Mouse (Mus musculus): ENCODE measurements around the gene Ak9. TPM values are rescaled to one million over a fixed set of nuclear protein-coding genes. Genes with fewer than 3 reads are reported as not detected.

The Ak9 gene
- polyA plus RNA-seq, 1 experiment from 2014 or later = 0.14 TPM

GRCm38 (mm10) chr10:41452791-41453190 lies 149.0 kb downstream of the Ak9 start:
- no peak overlapping the region for H3K9ac ChIP-seq (replicated peaks; ENCODE audit: low read depth, low read length)
- H3K4me1 ChIP-seq (replicated peaks; ENCODE audit: control insufficient read depth, insufficient read depth, low read length) = peaks cover 31% of the 10 kb centered on the region
- no peak overlapping the region for H3K4me3 ChIP-seq (replicated peaks; ENCODE audit: low read length)
- no peak for ATAC-seq
- H3K36me3 ChIP-seq (ENCODE audit: control insufficient read depth, insufficient read depth) = peaks cover 5% of the 10 kb centered on the region; the same call in 1 of the 2 replicates
- no peaks in the 10 kb centered on the region for H3K9me3 ChIP-seq (ENCODE audit: control insufficient read depth, low read length)
- H3K27ac ChIP-seq (ENCODE audit: low read length) = no peak overlapping the region
- 93% methylated on average over 3 of the region's 3 CpGs for WGBS
- no peak overlapping the region for H3K4me2 ChIP-seq (ENCODE audit: low read length)
- no peaks in the 10 kb centered on the region for H3K27me3 ChIP-seq (replicated peaks; ENCODE audit: control insufficient read depth, insufficient read depth, low read length)

GRCm38 (mm10) chr10:41459990-41460389 lies 156.2 kb downstream of the Ak9 start:
- H3K27me3 ChIP-seq (replicated peaks; ENCODE audit: control insufficient read depth, insufficient read depth, low read length) = no peaks in the 10 kb centered on the region
- no peak overlapping the region for H3K9ac ChIP-seq (replicated peaks; ENCODE audit: low read depth, low read length)
- H3K36me3 ChIP-seq (ENCODE audit: control insufficient read depth, insufficient read depth) = peaks cover 14% of the 10 kb centered on the region
- H3K4me1 ChIP-seq (replicated peaks; ENCODE audit: control insufficient read depth, insufficient read depth, low read length) = peaks cover 5% of the 10 kb centered on the region; the same call in 1 of the 2 replicates
- H3K4me3 ChIP-seq (replicated peaks; ENCODE audit: low read length) = no peak overlapping the region
- 80% methylated on average over 4 of the region's 4 CpGs for WGBS
- no peak overlapping the region for H3K27ac ChIP-seq (ENCODE audit: low read length)
- no peaks in the 10 kb centered on the region for H3K9me3 ChIP-seq (ENCODE audit: control insufficient read depth, low read length)
- no peak for ATAC-seq
- no peak overlapping the region for H3K4me2 ChIP-seq (ENCODE audit: low read length)

GRCm38 (mm10) chr10:41460501-41460900 lies 156.7 kb downstream of the Ak9 start:
- H3K9ac ChIP-seq (replicated peaks; ENCODE audit: low read depth, low read length) = no peak overlapping the region
- no peaks in the 10 kb centered on the region for H3K27me3 ChIP-seq (replicated peaks; ENCODE audit: control insufficient read depth, insufficient read depth, low read length)
- H3K4me2 ChIP-seq (ENCODE audit: low read length) = no peak overlapping the region
- H3K27ac ChIP-seq (ENCODE audit: low read length) = no peak overlapping the region
- no peak for ATAC-seq
- WGBS = 35% methylated on average over 2 of the region's 2 CpGs
- no peaks in the 10 kb centered on the region for H3K9me3 ChIP-seq (ENCODE audit: control insufficient read depth, low read length)
- no peak overlapping the region for H3K4me3 ChIP-seq (replicated peaks; ENCODE audit: low read length)
- peaks cover 16% of the 10 kb centered on the region for H3K36me3 ChIP-seq (ENCODE audit: control insufficient read depth, insufficient read depth)
- peaks cover 5% of the 10 kb centered on the region; the same call in 1 of the 2 replicates for H3K4me1 ChIP-seq (replicated peaks; ENCODE audit: control insufficient read depth, insufficient read depth, low read length)

- peaks cover 5% of the 10 kb centered on the region; the same call in 1 of the 2 replicates for H3K4me1 ChIP-seq (replicated peaks; ENCODE audit: control insufficient read depth, insufficient read depth, low read length)
- H3K4me2 ChIP-seq (ENCODE audit: low read length) = no peak overlapping the region
- ATAC-seq = no peak
- no peak overlapping the region for H3K4me3 ChIP-seq (replicated peaks; ENCODE audit: low read length)
- H3K27ac ChIP-seq (ENCODE audit: low read length) = no peak overlapping the region
- no peak overlapping the region for H3K9ac ChIP-seq (replicated peaks; ENCODE audit: low read depth, low read length)
- no peaks in the 10 kb centered on the region for H3K27me3 ChIP-seq (replicated peaks; ENCODE audit: control insufficient read depth, insufficient read depth, low read length)
- H3K9me3 ChIP-seq (ENCODE audit: control insufficient read depth, low read length) = no peaks in the 10 kb centered on the region
- WGBS = 93% methylated on average over 3 of the region's 3 CpGs
- H3K36me3 ChIP-seq (ENCODE audit: control insufficient read depth, insufficient read depth) = peaks cover 17% of the 10 kb centered on the region
Observed at GRCm38 (mm10) chr10:41461057-41461722, 157.4 kb downstream of the Ak9 start.

- Histone ChIP-seq H3K36me3 (ENCODE audit: control insufficient read depth, insufficient read depth) (peaks cover 13% of the 10 kb centered on the region), H3K4me1 (replicated peaks; ENCODE audit: control insufficient read depth, insufficient read depth, low read length) (peaks cover 5% of the 10 kb centered on the region; the same call in 1 of the 2 replicates), H3K9ac (replicated peaks; ENCODE audit: low read depth, low read length) (no peak overlapping the region), H3K4me3 (replicated peaks; ENCODE audit: low read length) (no peak overlapping the region), H3K9me3 (ENCODE audit: control insufficient read depth, low read length) (no peaks in the 10 kb centered on the region), H3K4me2 (ENCODE audit: low read length) (no peak overlapping the region), H3K27ac (ENCODE audit: low read length) (no peak overlapping the region), H3K27me3 (replicated peaks; ENCODE audit: control insufficient read depth, insufficient read depth, low read length) (no peaks in the 10 kb centered on the region)
- ATAC-seq = no peak
- 46% methylated on average over 15 of the region's 15 CpGs for WGBS
Observed at GRCm38 (mm10) chr10:41464401-41464955, 160.7 kb downstream of the Ak9 start.

GRCm38 (mm10) chr10:41467325-41467724 lies 163.5 kb downstream of the Ak9 start:
- Histone ChIP-seq H3K4me1 (replicated peaks; ENCODE audit: control insufficient read depth, insufficient read depth, low read length) (no peaks in the 10 kb centered on the region), H3K9me3 (ENCODE audit: control insufficient read depth, low read length) (no peaks in the 10 kb centered on the region), H3K36me3 (ENCODE audit: control insufficient read depth, insufficient read depth) (peaks cover 13% of the 10 kb centered on the region), H3K4me2 (ENCODE audit: low read length) (no peak overlapping the region), H3K27ac (ENCODE audit: low read length) (no peak overlapping the region), H3K4me3 (replicated peaks; ENCODE audit: low read length) (no peak overlapping the region), H3K9ac (replicated peaks; ENCODE audit: low read depth, low read length) (no peak overlapping the region), H3K27me3 (replicated peaks; ENCODE audit: control insufficient read depth, insufficient read depth, low read length) (no peaks in the 10 kb centered on the region)
- 42% methylated on average over 6 of the region's 6 CpGs for WGBS
- ATAC-seq = no peak

GRCm38 (mm10) chr10:41470693-41471092 lies 166.9 kb downstream of the Ak9 start:
- Histone ChIP-seq H3K36me3 (ENCODE audit: control insufficient read depth, insufficient read depth) (peaks cover 2% of the 10 kb centered on the region; the same call in 1 of the 2 replicates), H3K9me3 (ENCODE audit: control insufficient read depth, low read length) (no peaks in the 10 kb centered on the region), H3K4me1 (replicated peaks; ENCODE audit: control insufficient read depth, insufficient read depth, low read length) (peaks cover under 1% of the 10 kb centered on the region), H3K27ac (ENCODE audit: low read length) (no peak overlapping the region), H3K9ac (replicated peaks; ENCODE audit: low read depth, low read length) (no peak overlapping the region), H3K4me2 (ENCODE audit: low read length) (no peak overlapping the region), H3K27me3 (replicated peaks; ENCODE audit: control insufficient read depth, insufficient read depth, low read length) (no peaks in the 10 kb centered on the region), H3K4me3 (replicated peaks; ENCODE audit: low read length) (no peak overlapping the region)
- no peak for ATAC-seq
- WGBS = 92% methylated on average over 3 of the region's 3 CpGs

- Histone ChIP-seq H3K27ac (ENCODE audit: low read length) (no peak overlapping the region), H3K4me2 (ENCODE audit: low read length) (no peak overlapping the region), H3K27me3 (replicated peaks; ENCODE audit: control insufficient read depth, insufficient read depth, low read length) (no peaks in the 10 kb centered on the region), H3K9me3 (ENCODE audit: control insufficient read depth, low read length) (no peaks in the 10 kb centered on the region), H3K4me3 (replicated peaks; ENCODE audit: low read length) (no peak overlapping the region), H3K9ac (replicated peaks; ENCODE audit: low read depth, low read length) (no peak overlapping the region), H3K36me3 (ENCODE audit: control insufficient read depth, insufficient read depth) (no peaks in the 10 kb centered on the region), H3K4me1 (replicated peaks; ENCODE audit: control insufficient read depth, insufficient read depth, low read length) (peaks cover 10% of the 10 kb centered on the region)
- no peak for ATAC-seq
Observed at GRCm38 (mm10) chr10:41472534-41472933, 168.8 kb downstream of the Ak9 start.

- WGBS = 83% methylated on average over 5 of the region's 5 CpGs
Observed at GRCm38 (mm10) chr10:41472962-41473481, 169.2 kb downstream of the Ak9 start.

More at GRCm38 (mm10) chr10:41472962-41473481, 169.2 kb downstream of the Ak9 start:
- Histone ChIP-seq H3K27me3 (replicated peaks; ENCODE audit: control insufficient read depth, insufficient read depth, low read length) (no peaks in the 10 kb centered on the region), H3K27ac (ENCODE audit: low read length) (no peak overlapping the region), H3K36me3 (ENCODE audit: control insufficient read depth, insufficient read depth) (no peaks in the 10 kb centered on the region), H3K4me3 (replicated peaks; ENCODE audit: low read length) (no peak overlapping the region), H3K4me1 (replicated peaks; ENCODE audit: control insufficient read depth, insufficient read depth, low read length) (peaks cover 14% of the 10 kb centered on the region), H3K9me3 (ENCODE audit: control insufficient read depth, low read length) (no peaks in the 10 kb centered on the region), H3K4me2 (ENCODE audit: low read length) (no peak overlapping the region), H3K9ac (replicated peaks; ENCODE audit: low read depth, low read length) (no peak overlapping the region)
- ATAC-seq = no peak
